Mouse (Mus musculus) c-Kit-positive CD71-positive TER-119-negative erythroid progenitor cells, embryonic 14.5 days (primary cell): ENCODE data around the gene Clcnkb.
A peak's percentile ranks its signal among the peaks of the same experiment; 100 is the strongest.

Source experiments
- DNase-seq: peaks from one replicate; pipeline ENCODE4 v3.0.0-alpha.2; 2013; ENCODE audit warnings: low read depth

The Clcnkb gene

DNA sequence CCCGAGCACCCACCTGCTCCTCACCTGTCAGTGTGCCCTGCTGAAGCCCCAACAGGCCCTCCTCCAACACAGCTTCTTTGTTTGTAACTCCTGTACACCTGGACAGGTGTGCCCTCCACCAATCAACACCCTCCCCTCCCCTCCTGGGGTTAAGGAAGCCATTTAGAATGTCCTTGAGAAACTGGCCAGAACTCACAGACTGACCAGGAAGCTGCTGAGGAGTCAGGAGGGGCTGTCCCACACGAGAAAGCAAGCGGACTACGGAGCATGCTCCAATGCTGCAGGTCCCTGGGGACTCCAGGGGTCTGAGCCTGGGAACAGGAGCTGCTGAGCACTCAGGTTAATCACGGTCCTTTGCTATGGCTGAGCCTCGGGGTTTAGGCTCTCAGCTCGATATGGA is at the start of gene Clcnkb:
Gene Clcnkb, minus strand, starts transcription at position 91 of the 400 bp plus-strand sequence.
- DNase-seq: no peak

DNA sequence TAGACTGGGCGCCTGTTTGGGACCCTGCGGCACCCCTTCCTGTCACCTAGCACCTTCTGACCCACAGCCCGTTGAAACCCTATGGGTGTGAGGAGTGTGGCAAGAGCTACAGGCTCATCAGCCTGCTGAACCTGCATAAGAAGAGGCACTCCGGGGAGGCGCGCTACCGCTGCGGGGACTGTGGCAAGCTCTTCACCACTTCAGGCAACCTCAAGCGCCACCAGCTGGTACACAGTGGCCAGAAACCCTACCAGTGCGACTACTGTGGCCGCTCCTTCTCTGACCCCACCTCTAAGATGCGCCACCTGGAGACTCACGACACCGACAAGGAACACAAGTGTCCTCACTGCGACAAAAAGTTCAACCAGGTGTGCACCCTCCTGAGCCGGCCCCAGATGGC is 48.9 kb upstream of the Clcnkb start:
- no peak for DNase-seq

DNA sequence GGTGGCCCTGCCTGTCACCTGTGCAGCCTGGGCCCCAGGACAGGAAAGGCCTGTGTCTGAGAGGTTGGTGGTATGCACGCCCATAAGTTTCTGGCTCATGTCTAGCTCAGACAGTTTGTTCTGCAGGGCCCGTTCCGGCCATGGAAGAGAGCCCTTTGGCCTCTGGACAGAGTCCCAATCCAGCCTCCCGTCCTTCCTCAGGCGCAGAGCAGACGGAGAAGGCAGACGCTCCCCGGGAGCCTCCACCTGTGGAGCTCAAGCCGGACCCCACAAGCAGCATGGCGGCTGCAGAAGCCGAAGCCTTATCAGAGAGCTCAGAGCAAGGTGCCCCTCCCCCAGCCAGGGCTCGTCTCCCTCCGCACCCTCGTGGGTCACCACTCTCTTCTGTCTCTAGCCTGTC is 47.7 kb upstream of the Clcnkb start:
- DNase-seq: no peak

DNA sequence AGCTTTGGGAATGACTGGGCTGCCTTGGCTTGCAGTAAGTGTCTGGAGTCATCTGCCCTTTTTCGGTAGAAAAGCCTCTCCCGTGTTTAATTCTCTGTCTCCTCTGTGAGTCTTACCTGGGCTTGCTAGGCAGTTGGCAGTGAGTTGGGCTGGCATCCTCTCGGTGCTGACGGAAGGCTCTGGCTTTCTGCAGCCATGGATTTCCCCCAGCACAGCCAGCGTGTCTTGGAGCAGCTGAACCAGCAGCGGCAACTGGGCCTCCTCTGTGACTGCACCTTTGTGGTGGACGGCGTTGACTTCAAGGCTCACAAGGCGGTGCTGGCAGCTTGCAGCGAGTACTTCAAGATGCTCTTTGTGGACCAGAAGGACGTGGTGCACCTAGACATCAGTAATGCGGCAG is 45.8 kb upstream of the Clcnkb start:
- no peak for DNase-seq

DNA sequence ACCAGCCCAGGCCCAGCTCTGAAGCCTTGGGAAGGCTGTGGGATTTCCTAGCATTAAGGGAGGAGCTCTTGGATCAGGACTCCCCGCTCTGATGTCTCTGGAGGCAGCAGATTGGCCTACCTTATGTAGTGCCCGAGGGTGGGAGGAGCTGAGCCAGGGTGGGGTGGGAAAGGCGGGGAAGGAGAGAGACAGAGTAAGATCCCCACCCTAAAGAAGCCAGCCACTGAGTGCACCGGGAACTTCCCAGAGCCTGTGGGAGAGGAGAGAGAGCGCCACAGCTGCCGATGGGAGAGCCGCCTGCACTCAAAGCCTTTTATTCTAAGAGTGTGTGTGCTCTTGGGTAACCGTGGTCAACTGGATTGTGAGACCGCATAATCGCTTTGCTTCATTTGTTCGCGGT is 45.3 kb upstream of the Clcnkb start:
- no peak for DNase-seq

DNA sequence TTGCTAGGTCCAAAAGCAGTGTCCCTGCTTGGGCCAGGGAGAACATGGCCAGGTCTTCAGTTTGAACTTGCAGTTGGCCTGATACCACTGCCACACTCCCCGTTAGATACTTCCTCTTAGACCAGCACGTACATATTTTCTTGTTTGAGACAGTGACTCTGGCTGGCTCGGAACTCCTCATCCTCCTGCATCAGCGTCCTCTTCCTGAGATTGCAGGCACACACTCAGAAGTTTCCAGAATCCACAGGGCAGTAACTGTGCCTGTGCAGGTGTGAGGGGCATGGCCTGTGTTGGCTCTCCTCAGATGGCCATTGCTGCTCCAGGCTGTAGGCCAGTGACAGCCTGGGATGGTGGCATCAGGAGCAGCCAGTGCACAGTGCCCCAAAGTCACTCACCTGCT is 44.7 kb upstream of the Clcnkb start:
- DNase-seq: no peak

DNA sequence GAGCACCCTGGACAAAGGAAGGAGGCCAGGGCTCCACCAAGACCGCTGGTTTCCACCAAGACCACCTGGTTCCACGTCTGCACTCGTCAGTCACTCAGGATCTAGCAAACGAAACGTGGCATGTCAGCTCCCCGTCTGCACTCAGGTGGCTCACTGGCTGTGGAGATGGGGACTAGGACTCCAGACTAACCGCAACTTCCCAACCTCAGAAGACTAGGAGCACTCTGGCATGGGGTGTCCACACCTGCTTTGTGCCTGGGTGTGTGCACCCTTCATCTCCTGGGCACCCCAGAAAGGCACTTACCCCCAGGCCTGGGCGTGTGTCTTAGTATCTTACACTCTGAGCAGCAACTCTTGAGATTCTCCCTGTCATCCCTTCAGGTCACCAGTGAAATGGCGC is 44.0 kb upstream of the Clcnkb start:
- no peak for DNase-seq

DNA sequence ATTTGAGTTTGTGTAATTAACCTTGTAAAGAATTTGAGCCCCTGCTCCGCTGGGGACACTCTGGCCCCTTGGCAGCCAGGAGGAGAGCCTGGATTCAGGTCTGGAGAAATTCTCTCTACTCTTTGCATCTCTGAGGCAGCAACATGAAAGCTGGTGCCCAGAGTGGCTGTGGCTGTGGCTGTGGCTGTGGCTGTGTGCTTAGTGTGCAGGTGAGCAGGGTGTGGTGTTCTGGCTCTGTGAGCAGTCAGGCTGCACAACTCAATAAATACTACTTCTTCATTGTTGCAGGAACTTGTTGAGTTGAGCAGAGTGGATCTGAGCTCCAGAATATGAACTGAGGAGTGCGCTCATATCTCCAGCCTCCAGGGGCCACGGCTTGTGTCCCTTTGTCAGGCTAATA is 43.1 kb upstream of the Clcnkb start:
- no peak for DNase-seq

DNA sequence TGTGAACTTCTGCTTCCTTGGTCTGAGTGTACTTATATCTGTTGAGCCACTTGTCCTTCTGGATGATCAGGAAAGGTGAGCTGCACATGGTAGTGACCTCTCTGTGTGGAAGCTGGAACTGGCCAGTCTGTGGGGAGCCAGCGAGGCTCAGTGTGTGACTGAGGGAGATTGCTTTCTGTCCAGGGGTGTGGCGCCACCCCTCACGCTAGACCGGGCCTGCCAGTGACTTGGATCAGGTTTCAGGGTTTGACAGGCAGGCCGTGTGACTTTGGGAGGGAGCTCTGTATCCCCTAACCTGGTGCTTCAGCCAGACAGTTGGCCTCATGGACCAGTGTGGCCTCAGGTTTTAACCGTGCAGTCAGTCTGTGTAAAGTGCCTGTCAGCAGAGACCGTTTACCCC is 42.4 kb upstream of the Clcnkb start:
- DNase-seq: no peak

DNA sequence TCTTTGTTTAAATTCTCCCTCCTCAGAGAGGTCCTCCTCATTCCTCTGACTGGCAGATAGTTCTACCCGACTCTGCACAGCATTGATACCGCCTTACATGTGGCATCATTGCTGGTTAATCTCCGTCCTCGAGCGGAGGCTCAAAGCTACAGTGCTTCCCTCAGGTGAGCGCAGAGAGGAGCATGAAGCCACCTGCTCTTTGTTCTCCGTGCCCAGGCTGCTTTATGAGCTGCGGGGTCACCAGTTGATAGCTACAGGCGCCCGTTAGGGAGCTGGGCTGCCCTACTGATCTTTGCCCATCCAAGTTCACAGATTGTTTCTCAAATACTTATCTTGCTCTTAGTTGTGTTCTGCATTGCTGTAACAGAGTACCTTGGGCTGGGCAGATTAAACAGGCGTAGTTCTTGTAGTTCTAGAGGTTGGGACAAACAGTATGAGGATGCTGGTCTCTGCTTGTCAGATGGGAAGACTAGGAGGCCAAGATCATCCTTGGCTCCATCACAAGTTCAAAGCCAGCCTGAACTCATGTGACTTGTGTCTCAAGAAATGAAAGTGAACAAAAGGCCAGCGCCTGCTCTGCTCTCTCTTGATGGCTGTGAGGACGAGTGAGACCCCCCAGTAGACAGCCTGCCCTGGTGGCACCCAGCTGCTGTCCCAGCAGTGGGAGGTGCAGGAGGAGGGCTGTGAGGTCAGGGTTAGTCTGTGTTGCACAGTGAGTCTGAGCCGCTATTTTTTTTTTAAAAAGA is 40.6 kb upstream of the Clcnkb start:
- no peak for DNase-seq

DNA sequence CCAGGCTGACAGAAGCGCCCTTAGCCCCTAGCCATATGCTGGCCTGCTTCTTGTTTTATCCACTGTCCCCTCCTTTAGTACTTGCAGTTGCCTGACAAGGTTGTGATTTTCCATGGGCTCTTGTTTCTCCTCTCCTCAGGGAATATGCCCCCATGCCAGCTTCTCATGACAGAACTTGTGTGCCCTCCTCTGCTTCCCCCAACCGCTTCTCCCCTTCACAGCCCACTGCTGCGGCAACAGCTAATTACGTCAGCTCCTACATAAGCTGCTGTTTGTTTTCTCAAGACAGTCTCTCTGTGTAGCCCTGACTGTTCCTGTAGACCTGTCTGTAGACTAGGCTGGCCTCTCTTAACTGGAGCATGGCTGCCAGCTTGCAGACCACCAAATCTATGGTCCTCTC is 39.7 kb upstream of the Clcnkb start:
- DNase-seq: no peak

DNA sequence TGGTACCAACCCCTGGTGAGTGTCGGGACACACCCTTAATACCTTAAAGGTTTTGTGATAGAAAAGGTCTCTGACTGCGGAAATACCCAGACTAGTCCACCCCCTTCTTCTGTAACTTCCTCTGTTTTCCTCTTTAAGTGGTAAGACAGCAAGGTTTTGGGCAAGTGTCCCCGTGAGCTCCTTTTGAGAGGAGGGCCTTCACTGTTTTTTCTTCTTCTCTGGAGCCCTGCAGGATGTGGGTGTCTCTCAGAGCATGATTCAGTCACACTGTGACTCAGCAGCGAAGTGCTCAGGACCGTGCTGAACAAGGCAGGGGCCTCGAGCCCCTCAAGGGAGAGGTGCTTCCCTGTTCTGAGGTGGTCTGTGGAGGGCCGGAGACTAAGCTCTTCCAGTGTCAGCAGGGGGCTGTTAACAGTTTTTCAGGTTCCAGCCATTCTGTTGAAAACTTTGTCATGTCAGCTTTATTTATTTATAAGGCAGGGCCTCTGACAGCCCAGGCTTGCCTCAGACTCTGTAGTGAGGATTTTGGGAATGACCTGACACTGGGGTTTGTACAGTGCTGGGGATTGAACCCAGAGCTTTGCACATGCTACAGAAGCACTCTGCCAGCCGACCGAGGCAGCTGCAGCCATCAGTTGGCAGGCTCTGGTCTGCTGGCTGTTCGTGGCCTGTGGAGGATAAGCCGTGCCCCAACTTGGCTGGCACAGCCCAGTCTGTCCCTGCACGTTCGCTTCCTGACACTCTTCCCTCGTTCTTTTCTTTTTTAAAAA is 39.0 kb upstream of the Clcnkb start:
- DNase-seq: no peak

DNA sequence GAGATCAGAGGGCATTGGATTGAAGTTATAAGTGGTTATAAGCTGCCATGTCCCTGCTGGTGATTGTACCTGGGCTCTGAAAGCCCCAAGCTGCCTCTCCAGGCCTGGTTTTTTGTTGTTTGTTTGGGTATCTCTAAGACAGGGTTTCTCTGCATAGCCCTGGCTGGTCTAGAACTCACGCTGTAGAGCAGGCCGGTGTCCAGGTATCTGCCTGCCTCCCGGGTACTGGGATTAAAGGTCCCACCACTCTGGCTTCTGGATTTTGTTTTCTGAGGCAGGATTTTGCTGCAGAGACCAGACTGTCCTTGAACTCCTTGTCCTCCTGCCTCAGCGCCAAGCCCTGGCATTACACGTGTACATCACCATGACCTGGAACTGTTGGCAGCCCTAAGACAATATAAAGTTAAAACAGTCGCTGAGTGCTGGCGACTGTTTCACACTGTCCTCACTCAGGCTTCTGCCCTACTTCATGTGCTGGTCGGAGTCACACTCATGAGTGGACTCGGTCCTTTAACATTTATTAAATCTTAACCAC is 36.2 kb upstream of the Clcnkb start:
- DNase-seq: no peak

DNA sequence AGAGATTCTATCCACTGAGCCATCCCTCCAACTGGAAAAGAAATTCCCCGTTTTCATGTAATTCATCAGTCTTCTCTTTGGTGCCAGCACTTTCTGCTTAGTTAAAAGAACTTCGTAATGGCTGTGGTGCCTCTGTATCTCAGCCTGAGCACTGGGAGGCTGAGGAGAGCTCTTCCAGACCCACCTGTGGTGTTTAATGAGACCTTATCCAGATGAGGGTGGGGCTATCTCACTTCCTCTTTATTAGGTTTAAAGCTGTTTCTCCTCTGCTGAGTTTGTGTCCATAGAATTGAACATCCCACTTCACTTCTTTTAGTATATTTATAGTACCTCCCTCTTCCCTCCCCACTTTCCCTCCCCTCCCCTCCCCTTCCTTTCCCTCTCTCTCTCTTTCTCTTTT is 35.4 kb upstream of the Clcnkb start:
- no peak for DNase-seq

DNA sequence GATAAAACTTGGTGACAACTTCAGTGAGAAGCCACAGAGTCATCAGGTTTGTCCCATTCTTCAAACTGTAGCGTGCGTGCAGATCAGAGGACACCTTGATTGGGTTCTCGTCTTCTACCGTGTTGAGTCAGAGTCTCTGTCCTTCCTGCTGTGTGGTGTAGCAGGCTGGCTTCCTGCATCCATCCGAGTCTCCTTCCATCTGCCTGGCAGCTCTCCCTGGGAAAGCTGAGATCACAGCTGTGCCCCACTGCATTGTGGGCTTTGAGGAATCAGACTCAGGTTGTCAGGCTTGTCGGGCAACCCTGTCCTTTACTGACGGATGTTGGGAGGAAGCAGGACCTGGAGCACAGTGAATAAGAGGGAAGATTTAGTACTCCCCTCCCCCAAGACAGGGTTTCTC is 30.4 kb upstream of the Clcnkb start:
- DNase-seq: no peak

DNA sequence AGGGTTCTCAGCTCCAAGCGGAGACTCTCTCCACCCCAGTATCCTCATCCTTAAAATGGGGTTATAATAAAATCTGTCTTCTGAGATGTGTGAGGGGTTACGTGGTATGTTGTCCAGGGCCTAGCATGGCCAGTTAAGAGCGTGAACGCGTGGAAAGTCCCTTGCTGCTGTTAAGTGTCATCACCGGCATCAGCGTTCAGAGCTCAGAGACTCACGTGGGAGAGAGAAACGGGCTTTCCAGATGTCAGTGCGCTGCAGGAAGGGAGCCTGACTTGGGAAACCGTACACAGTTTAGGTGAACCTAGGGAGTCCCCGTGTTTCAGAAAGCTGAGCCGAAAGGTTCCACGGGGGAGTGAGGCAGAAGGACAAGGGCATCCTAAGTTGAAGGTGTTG is 29.5 kb upstream of the Clcnkb start:
- peak; percentile 15 for DNase-seq

DNA sequence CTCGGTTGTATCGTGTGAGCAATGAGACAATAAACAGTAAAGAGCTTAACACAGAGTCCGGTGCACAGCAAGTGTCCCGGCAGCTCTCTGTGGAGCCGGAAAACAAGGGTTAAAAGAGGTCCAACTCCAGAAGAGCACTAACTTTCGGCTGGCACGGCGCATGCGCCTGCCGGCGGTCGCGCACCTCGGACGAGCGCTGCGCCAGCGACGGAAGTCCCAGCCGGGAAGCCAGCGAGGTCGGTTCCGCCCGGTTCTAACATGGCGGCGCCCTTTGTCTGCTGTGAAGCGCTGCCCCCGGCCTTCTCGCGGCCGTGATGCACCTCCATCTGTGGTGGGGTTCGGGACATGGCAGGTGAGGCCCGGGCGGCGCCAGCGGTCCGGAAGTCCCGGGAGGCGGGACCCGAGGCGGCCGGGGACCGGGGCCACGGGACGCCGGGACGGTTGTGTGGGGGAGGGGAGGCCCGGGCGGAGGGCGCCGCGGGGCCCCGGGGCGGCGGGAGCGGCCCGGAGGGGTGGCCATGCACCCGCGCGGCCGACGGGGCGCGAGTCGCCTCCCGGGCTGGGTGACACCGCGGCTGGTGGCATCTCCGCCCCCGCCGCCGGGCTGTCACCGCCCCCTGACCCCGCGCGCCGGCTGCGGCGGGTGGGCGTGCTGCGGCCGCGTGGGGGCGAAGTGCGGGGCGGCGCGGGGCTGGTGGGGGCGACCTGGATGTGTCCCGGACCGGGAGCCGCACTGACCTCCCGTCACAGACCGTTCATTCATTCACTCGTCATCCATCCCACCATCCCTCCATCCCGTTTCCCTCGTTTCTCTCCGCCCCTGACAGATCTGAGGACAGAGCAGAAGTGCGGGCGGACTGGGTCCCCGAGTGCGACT is 28.9 kb upstream of the Clcnkb start, which contains the start of gene Zbtb17:
Gene Zbtb17, plus strand, starts transcription at position 204 of the 877 bp plus-strand sequence.
- DNase-seq: peak; percentile 78

DNA sequence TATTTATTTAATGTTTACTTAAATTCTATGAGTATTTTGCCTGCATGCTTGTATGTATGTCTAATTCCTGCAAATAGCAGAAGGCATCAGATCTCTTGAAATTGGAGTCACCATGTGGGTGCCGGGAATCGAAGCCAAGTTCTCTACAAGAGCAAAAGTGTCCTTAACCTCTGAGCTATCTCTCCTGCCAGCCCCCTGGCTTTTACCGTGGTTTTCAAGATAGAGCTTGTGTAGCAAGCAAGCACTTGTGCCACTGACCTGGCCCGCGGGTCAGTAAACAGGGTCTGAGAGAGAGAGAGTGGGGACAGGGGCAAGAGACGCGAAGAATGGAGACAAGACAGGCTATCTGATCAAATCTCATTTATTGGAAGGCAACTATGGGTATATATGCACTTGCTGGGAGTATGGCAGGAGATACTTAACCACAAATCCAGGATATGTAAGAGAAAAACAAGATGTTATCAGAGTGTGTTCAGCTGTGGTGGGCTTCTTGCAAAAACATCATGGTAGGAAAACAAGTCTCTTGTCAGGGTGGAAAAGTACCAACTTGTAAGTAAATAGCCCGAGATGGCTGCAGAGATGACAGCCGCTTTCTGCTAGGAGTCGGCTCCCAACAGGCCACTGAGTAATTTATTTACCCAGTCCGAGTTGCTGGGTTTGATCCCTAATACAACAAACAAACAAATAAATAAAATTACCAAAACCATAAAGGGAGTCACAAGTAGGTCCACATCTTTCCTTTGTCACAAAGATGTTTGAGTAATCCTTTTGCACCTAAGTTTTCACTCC is 28.0 kb upstream of the Clcnkb start:
- no peak for DNase-seq

DNA sequence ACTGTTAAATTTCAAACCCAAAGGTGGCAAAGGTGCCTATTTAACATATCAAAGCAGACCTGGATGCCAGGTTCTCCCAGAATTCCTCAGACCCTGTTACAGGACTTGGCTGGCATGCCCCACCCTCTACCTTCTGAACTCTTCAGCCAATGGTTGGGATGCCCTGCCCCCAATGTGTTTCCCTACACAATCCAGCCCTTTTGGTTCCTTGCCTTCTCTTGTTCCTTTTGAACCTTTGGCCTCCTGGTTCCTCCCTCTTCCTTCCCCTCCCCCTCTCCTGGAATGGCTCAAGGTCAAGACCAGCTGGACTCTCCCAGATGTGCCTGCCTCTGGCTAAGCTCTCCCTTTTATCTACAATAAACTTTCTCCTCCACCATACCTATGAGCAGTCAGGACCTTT is 25.1 kb upstream of the Clcnkb start:
- no peak for DNase-seq

DNA sequence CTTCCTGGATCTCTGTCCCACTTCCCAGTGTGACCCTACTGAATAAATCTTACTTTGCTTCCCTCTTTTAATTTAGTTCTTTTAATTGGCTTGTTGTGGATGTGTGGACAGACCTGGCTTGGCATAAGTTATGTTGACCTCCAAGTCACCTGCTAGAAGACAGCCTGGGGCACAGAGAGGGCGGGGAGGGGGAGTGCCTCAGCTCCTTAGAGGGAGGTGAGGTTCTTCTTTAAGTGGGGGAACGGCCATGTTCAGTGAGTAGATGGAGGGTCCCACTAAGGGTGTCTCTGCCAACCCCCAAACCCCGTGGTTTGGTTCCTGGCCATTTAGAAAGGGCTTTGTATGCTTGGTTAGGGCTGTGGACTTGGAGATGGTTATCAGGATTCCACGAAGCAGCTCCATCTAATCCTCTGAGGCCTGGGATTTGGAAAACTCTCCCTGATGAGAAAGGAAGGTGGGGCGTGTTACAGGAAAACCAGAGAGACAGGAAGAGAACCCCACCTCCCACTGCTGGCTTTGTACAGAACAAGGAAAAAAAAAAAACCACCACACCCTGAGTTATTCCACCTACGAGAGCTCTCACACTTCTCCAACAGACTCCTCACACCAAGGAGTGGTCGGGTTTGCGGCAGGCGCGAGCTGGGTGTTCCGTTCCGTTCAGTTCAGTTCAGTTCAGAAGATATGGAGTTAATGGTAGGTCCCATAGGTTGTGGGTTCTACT is 23.4 kb upstream of the Clcnkb start:
- no peak for DNase-seq

DNA sequence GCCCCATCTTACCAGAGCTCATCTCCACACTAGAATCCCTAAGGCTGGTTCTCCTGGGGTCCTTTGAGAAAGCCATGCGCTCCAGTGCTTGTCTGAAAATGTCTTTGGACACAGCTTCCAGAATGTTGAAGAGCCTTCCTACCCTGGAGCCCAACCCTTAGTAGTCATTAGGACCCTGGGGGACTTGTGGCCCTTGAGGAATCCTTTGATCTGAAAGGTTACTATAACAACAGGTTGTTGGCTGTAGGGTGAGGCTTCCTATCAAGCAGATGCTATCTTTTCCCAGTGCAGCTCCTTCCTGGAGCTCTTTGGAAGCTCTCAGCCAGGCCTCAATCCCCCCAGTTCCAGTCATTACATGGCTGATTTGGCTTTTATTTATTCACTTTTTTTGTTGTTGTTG is 20.2 kb upstream of the Clcnkb start, which contains the start of gene Srarp:
Gene Srarp, minus strand, starts transcription at position 132 of the 400 bp plus-strand sequence.
- DNase-seq: no peak
